Mouse (Mus musculus) neural tube, embryonic 13.5 days (tissue): ENCODE measurements around the gene Mfap3. TPM values are rescaled to one million over a fixed set of nuclear protein-coding genes. Genes with fewer than 3 reads are reported as not detected.

ENCODE experiments used
- ATAC-seq: fragments of 200-750 bp; cut with Nextera tagmentation; 2 replicates; pipeline ENCODE4 v1.8.0; 2017; ENCODE audit warnings: low read depth, mild to moderate bottlenecking, moderate TSS enrichment, moderate library complexity
- H3K27ac ChIP-seq: fragments of 300-500 bp; sonication (generic); replicated peaks from 2 replicates; pipeline ENCODE4 v1.5.1; 2015; ENCODE audit warnings: moderate library complexity, mild to moderate bottlenecking, inconsistent platforms
- H3K27me3 ChIP-seq: fragments of 300-500 bp; sonication (generic); 2 replicates; pipeline ENCODE4 v1.6.1; 2015; ENCODE audit warnings: mild to moderate bottlenecking, inconsistent platforms
- H3K36me3 ChIP-seq: fragments of 300-500 bp; sonication (generic); 2 replicates; pipeline ENCODE4 v1.6.1; 2015; ENCODE audit warnings: mild to moderate bottlenecking, inconsistent platforms
- H3K4me1 ChIP-seq: fragments of 300-500 bp; sonication (generic); replicated peaks from 2 replicates; pipeline ENCODE4 v1.6.1; 2015; ENCODE audit warnings: inconsistent platforms
- H3K4me2 ChIP-seq: fragments of 300-500 bp; sonication (generic); 2 replicates; pipeline ENCODE4 v1.6.1; 2015; ENCODE audit warnings: inconsistent platforms, mild to moderate bottlenecking, moderate library complexity
- H3K4me3 ChIP-seq: fragments of 300-500 bp; sonication (generic); 2 replicates; pipeline ENCODE4 v1.5.1; 2015; ENCODE audit warnings: mild to moderate bottlenecking, inconsistent platforms
- H3K9ac ChIP-seq: fragments of 300-500 bp; sonication (generic); 2 replicates; pipeline ENCODE4 v1.6.1; 2015; ENCODE audit warnings: moderate library complexity, mild to moderate bottlenecking, inconsistent platforms
- H3K9me3 ChIP-seq: fragments of 300-500 bp; sonication (generic); 2 replicates; pipeline ENCODE4 v1.6.1; 2016; ENCODE audit warnings: inconsistent platforms
- WGBS: fragments of 180-500 bp; shearing (Covaris S2); methylation state at CpG from one replicate; pipeline ENCODE4 v1.1.7; 2015; 5-methylcytosine and 5-hydroxymethylcytosine counted together
- polyA plus RNA-seq: library from polyadenylated mRNA; unstranded; fragments of >200 nt; fragmentation: Nextera tagmentation; extraction: Ambion mirVana; gene quantifications from 2 replicates; pipeline ENCODE4 v1.2.1, GENCODE M21; 2015

Mfap3 gene
- polyA plus RNA-seq, 1 experiment from 2014 or later = 52.1 TPM

- 22% methylated on average over 6 of the region's 6 CpGs for WGBS
- Histone ChIP-seq H3K4me1 (peaks cover 7% of the 10 kb centered on the region), H3K36me3 (peaks cover 83% of the 10 kb centered on the region), H3K4me3 (no peak overlapping the region), H3K9me3 (no peaks in the 10 kb centered on the region), H3K27ac (no peak overlapping the region), H3K9ac (0 out of 2 replicates have a peak overlapping the region, but pooled peaks have one; percentile 12), H3K4me2 (no peak overlapping the region), H3K27me3 (no peaks in the 10 kb centered on the region)
- ATAC-seq = no peak
These were observed 11.6 kb upstream of the Mfap3 start for GRCm38 (mm10) chr11:57506899-57507298.

GRCm38 (mm10) chr11:57515218-57515617, 3.2 kb upstream of the Mfap3 start:
- no peaks in the 10 kb centered on the region for H3K27me3 ChIP-seq
- no peak for ATAC-seq
- H3K9ac ChIP-seq = no peak overlapping the region
- H3K4me1 ChIP-seq = peaks cover 25% of the 10 kb centered on the region
- H3K4me3 ChIP-seq = no peak overlapping the region
- no peaks in the 10 kb centered on the region for H3K9me3 ChIP-seq
- no peak overlapping the region for H3K27ac ChIP-seq
- WGBS = 95% methylated on average over 5 of the region's 5 CpGs
- H3K36me3 ChIP-seq = peaks cover 33% of the 10 kb centered on the region
- H3K4me2 ChIP-seq = no peak overlapping the region

- Histone ChIP-seq H3K4me2 (peak overlapping the region; percentile 76), H3K9ac (peak overlapping the region; percentile 38), H3K27me3 (no peaks in the 10 kb centered on the region), H3K4me3 (peak overlapping the region; percentile 93; the same call in 1 of the 2 replicates), H3K4me1 (peaks cover 30% of the 10 kb centered on the region), H3K27ac (no peak overlapping the region), H3K9me3 (no peaks in the 10 kb centered on the region), H3K36me3 (peaks cover 29% of the 10 kb centered on the region)
- WGBS = 72% methylated on average over 5 of the region's 5 CpGs
- ATAC-seq = no peak
These were observed 1.5 kb upstream of the Mfap3 start for GRCm38 (mm10) chr11:57516946-57517441.

GRCm38 (mm10) chr11:57518751-57519148, 286 bp downstream of the Mfap3 start:
- Histone ChIP-seq H3K9me3 (no peaks in the 10 kb centered on the region), H3K36me3 (peaks cover 25% of the 10 kb centered on the region), H3K4me3 (peak overlapping the region; percentile 93), H3K4me2 (peak overlapping the region; percentile 76), H3K9ac (peak overlapping the region; percentile 91), H3K27me3 (no peaks in the 10 kb centered on the region), H3K27ac (peak overlapping the region; percentile 85), H3K4me1 (peaks cover 32% of the 10 kb centered on the region)
- ATAC-seq = peak; percentile 74
- 1% methylated on average over 16 of the region's 16 CpGs for WGBS

- H3K27ac ChIP-seq = no peak overlapping the region
- no peak for ATAC-seq
- peaks cover 32% of the 10 kb centered on the region for H3K4me1 ChIP-seq
- no peaks in the 10 kb centered on the region for H3K27me3 ChIP-seq
- peaks cover 25% of the 10 kb centered on the region for H3K36me3 ChIP-seq
- H3K9me3 ChIP-seq = no peaks in the 10 kb centered on the region
- 82% methylated on average over 5 of the region's 5 CpGs for WGBS
- peak overlapping the region; percentile 93 for H3K4me3 ChIP-seq
- H3K9ac ChIP-seq = peak overlapping the region; percentile 91
- peak overlapping the region; percentile 76 for H3K4me2 ChIP-seq
These were observed 840 bp downstream of the Mfap3 start for GRCm38 (mm10) chr11:57519304-57519703.

GRCm38 (mm10) chr11:57521206-57521605, 2.7 kb downstream of the Mfap3 start:
- ATAC-seq = no peak
- 92% methylated on average over 3 of the region's 3 CpGs for WGBS
- H3K27me3 ChIP-seq = no peaks in the 10 kb centered on the region
- peaks cover 25% of the 10 kb centered on the region for H3K36me3 ChIP-seq
- no peaks in the 10 kb centered on the region for H3K9me3 ChIP-seq
- H3K9ac ChIP-seq = no peak overlapping the region
- H3K27ac ChIP-seq = no peak overlapping the region
- H3K4me1 ChIP-seq = peaks cover 30% of the 10 kb centered on the region
- no peak overlapping the region for H3K4me3 ChIP-seq
- H3K4me2 ChIP-seq = no peak overlapping the region

- no peak overlapping the region for H3K4me2 ChIP-seq
- peaks cover 25% of the 10 kb centered on the region for H3K36me3 ChIP-seq
- H3K9ac ChIP-seq = no peak overlapping the region
- H3K27me3 ChIP-seq = no peaks in the 10 kb centered on the region
- no peak overlapping the region for H3K4me3 ChIP-seq
- WGBS = 87% methylated on average over 7 of the region's 7 CpGs
- H3K9me3 ChIP-seq = no peaks in the 10 kb centered on the region
- no peak for ATAC-seq
- H3K4me1 ChIP-seq = peaks cover 21% of the 10 kb centered on the region
- no peak overlapping the region for H3K27ac ChIP-seq
These were observed 3.6 kb downstream of the Mfap3 start for GRCm38 (mm10) chr11:57522046-57522445.

- ATAC-seq = no peak
- WGBS = 98% methylated on average over 3 of the region's 3 CpGs
- no peak overlapping the region for H3K4me2 ChIP-seq
- no peaks in the 10 kb centered on the region for H3K27me3 ChIP-seq
- no peak overlapping the region for H3K4me3 ChIP-seq
- peaks cover 32% of the 10 kb centered on the region for H3K36me3 ChIP-seq
- peaks cover 13% of the 10 kb centered on the region for H3K4me1 ChIP-seq
- no peak overlapping the region for H3K27ac ChIP-seq
- H3K9ac ChIP-seq = no peak overlapping the region
- no peaks in the 10 kb centered on the region for H3K9me3 ChIP-seq
These were observed 5.0 kb downstream of the Mfap3 start for GRCm38 (mm10) chr11:57523418-57523817.

- H3K4me2 ChIP-seq = no peak overlapping the region
- no peaks in the 10 kb centered on the region for H3K9me3 ChIP-seq
- ATAC-seq = no peak
- no peaks in the 10 kb centered on the region for H3K27me3 ChIP-seq
- H3K9ac ChIP-seq = no peak overlapping the region
- peaks cover 6% of the 10 kb centered on the region for H3K4me1 ChIP-seq
- no peak overlapping the region for H3K27ac ChIP-seq
- H3K4me3 ChIP-seq = no peak overlapping the region
- peaks cover 40% of the 10 kb centered on the region for H3K36me3 ChIP-seq
These were observed 6.1 kb downstream of the Mfap3 start for GRCm38 (mm10) chr11:57524597-57524996.

GRCm38 (mm10) chr11:57525900-57526299, 7.4 kb downstream of the Mfap3 start:
- 85% methylated on average over 3 of the region's 3 CpGs for WGBS
- no peak for ATAC-seq
- Histone ChIP-seq H3K4me1 (peaks cover 9% of the 10 kb centered on the region), H3K4me2 (no peak overlapping the region), H3K36me3 (peaks cover 48% of the 10 kb centered on the region), H3K9me3 (no peaks in the 10 kb centered on the region), H3K9ac (no peak overlapping the region), H3K27me3 (no peaks in the 10 kb centered on the region), H3K27ac (no peak overlapping the region), H3K4me3 (no peak overlapping the region)

GRCm38 (mm10) chr11:57527506-57527905, 9.0 kb downstream of the Mfap3 start:
- no peak overlapping the region for H3K4me2 ChIP-seq
- H3K4me3 ChIP-seq = no peak overlapping the region
- no peaks in the 10 kb centered on the region for H3K27me3 ChIP-seq
- ATAC-seq = no peak
- 87% methylated on average over 4 of the region's 4 CpGs for WGBS
- peaks cover 44% of the 10 kb centered on the region for H3K36me3 ChIP-seq
- H3K9me3 ChIP-seq = no peaks in the 10 kb centered on the region
- peaks cover 18% of the 10 kb centered on the region for H3K4me1 ChIP-seq
- no peak overlapping the region for H3K27ac ChIP-seq
- no peak overlapping the region for H3K9ac ChIP-seq

GRCm38 (mm10) chr11:57529111-57529510, 10.6 kb downstream of the Mfap3 start:
- Histone ChIP-seq H3K9ac (no peak overlapping the region), H3K4me1 (peaks cover 18% of the 10 kb centered on the region), H3K4me2 (no peak overlapping the region), H3K36me3 (peaks cover 48% of the 10 kb centered on the region), H3K27me3 (no peaks in the 10 kb centered on the region), H3K9me3 (no peaks in the 10 kb centered on the region), H3K4me3 (no peak overlapping the region), H3K27ac (no peak overlapping the region)
- 94% methylated on average over 3 of the region's 3 CpGs for WGBS
- no peak for ATAC-seq

- Histone ChIP-seq H3K4me2 (no peak overlapping the region), H3K4me1 (peaks cover 18% of the 10 kb centered on the region), H3K27me3 (no peaks in the 10 kb centered on the region), H3K4me3 (no peak overlapping the region), H3K27ac (peak overlapping the region; percentile 80), H3K9me3 (no peaks in the 10 kb centered on the region), H3K9ac (peak overlapping the region; percentile 26; the same call in 1 of the 2 replicates), H3K36me3 (peaks cover 50% of the 10 kb centered on the region)
- WGBS = 20% methylated on average over 11 of the region's 11 CpGs
- peak; percentile 84 for ATAC-seq
These were observed 13.0 kb downstream of the Mfap3 start for GRCm38 (mm10) chr11:57531300-57531950.
